Mouse (Mus musculus) liver, adult 2 months (tissue): ENCODE measurements around the gene Tbx1. TPM values are rescaled to one million over a fixed set of nuclear protein-coding genes. Genes with fewer than 3 reads are reported as not detected.

Experiments used
- DNase-seq: peaks from one replicate; pipeline ENCODE4 v3.0.0-alpha.2; 2011; ENCODE audit warnings: low read depth, low spot score; ENCODE audit errors: extremely low read depth
- H3K27ac ChIP-seq: fragments of 200-500 bp; replicated peaks from 2 replicates; pipeline ENCODE4 v1.5.1; 2012; ENCODE audit warnings: low read depth, mild to moderate bottlenecking, control low read depth, inconsistent platforms, low read length; ENCODE audit not compliant: insufficient read depth
- H3K27me3 ChIP-seq: fragments of 200-500 bp; 2 replicates; pipeline ENCODE4 v1.6.1; 2012; ENCODE audit warnings: mild to moderate bottlenecking, moderate library complexity, low read length, inconsistent platforms; ENCODE audit not compliant: control insufficient read depth, insufficient read depth
- H3K36me3 ChIP-seq: fragments of 200-500 bp; 2 replicates; pipeline ENCODE4 v1.6.1; 2012; ENCODE audit warnings: low read length, inconsistent platforms; ENCODE audit not compliant: control insufficient read depth, insufficient read depth
- H3K4me1 ChIP-seq: fragments of 200-500 bp; 2 replicates; pipeline ENCODE4 v1.6.1; 2011; ENCODE audit warnings: low read length; ENCODE audit not compliant: control insufficient read depth, insufficient read depth
- H3K4me3 ChIP-seq: fragments of 200-500 bp; 2 replicates; pipeline ENCODE4 v1.5.1; 2011; ENCODE audit warnings: low read depth, mild to moderate bottlenecking, control low read depth, low read length, moderate library complexity; ENCODE audit not compliant: insufficient read depth
- H3K79me2 ChIP-seq: fragments of 200-500 bp; 2 replicates; pipeline ENCODE4 v1.6.1; 2012; ENCODE audit warnings: inconsistent platforms, mild to moderate bottlenecking, low read length, moderate library complexity; ENCODE audit not compliant: control insufficient read depth, insufficient read depth
- H3K9ac ChIP-seq: fragments of 200-500 bp; 2 replicates; pipeline ENCODE4 v1.6.1; 2012; ENCODE audit warnings: low read depth, mild to moderate bottlenecking, control low read depth, inconsistent platforms, low read length
- CTCF ChIP-seq: fragments of 200-500 bp; IDR thresholded peaks from 2 replicates; pipeline ENCODE4 v1.5.1; 2011; ENCODE audit warnings: low read depth, low read length, control low read depth
- POLR2A ChIP-seq: fragments of 200-500 bp; IDR thresholded peaks from 2 replicates; pipeline ENCODE4 v1.6.1; 2011; ENCODE audit warnings: low read length, control low read depth; ENCODE audit not compliant: insufficient read depth; ENCODE audit errors: extremely low read depth
- WGBS: fragments of 180-500 bp; shearing (Covaris S2); methylation state at CpG from one replicate; pipeline ENCODE4 v1.1.7; 2018; 5-methylcytosine and 5-hydroxymethylcytosine counted together
- polyA plus RNA-seq: library from polyadenylated mRNA; depleted of rRNA; stranded (reverse); fragments of >200 nt; gene quantifications from 2 replicates; pipeline ENCODE4 v1.2.3, GENCODE M21; 2012
- total RNA-seq: library from RNA; depleted of rRNA; stranded (reverse); fragments of >200 nt; gene quantifications from 2 replicates; pipeline ENCODE4 v1.2.3, GENCODE M21; 2014

The Tbx1 gene
- total and polyA plus RNA-seq, 2 experiments = 0.02 TPM; not detected in 1

GRCm38 (mm10) chr16:18587847-18588737 is 2.4 kb downstream of the Tbx1 start:
- H3K36me3 ChIP-seq = no peaks in the 10 kb centered on the region
- H3K4me3 ChIP-seq = no peak overlapping the region
- peaks cover 35% of the 10 kb centered on the region for H3K27me3 ChIP-seq
- H3K27ac ChIP-seq = no peak overlapping the region
- WGBS = 7% methylated on average over 57 of the region's 57 CpGs
- TF ChIP-seq CTCF = no peak
- no peak for TF ChIP-seq POLR2A
- no peaks in the 10 kb centered on the region for H3K79me2 ChIP-seq
- DNase-seq = no peak
- no peak overlapping the region for H3K9ac ChIP-seq
- 0 out of 2 replicates have a peak, but pooled peaks cover 2% of the 10 kb centered on the region for H3K4me1 ChIP-seq

GRCm38 (mm10) chr16:18586906-18587546 is 3.4 kb downstream of the Tbx1 start:
- Histone ChIP-seq H3K36me3 (no peaks in the 10 kb centered on the region), H3K79me2 (no peaks in the 10 kb centered on the region), H3K27me3 (peaks cover 46% of the 10 kb centered on the region), H3K27ac (no peak overlapping the region), H3K4me1 (0 out of 2 replicates have a peak, but pooled peaks cover 2% of the 10 kb centered on the region), H3K9ac (no peak overlapping the region), H3K4me3 (no peak overlapping the region)
- TF ChIP-seq CTCF (no peak), POLR2A (no peak)
- 3% methylated on average over 47 of the region's 62 CpGs for WGBS
- DNase-seq = no peak

GRCm38 (mm10) chr16:18586076-18586905 is 4.2 kb downstream of the Tbx1 start:
- H3K4me3 ChIP-seq = no peak overlapping the region

GRCm38 (mm10) chr16:18585676-18586075 is 4.8 kb downstream of the Tbx1 start:
- Histone ChIP-seq H3K4me3 (no peak overlapping the region), H3K36me3 (no peaks in the 10 kb centered on the region)

More at GRCm38 (mm10) chr16:18586076-18586905, 4.2 kb downstream of the Tbx1 start:
- no peak overlapping the region for H3K27ac ChIP-seq
- DNase-seq = no peak
- 6% methylated on average over 83 of the region's 83 CpGs for WGBS
- peaks cover 46% of the 10 kb centered on the region for H3K27me3 ChIP-seq
- H3K4me1 ChIP-seq = 0 out of 2 replicates have a peak, but pooled peaks cover 2% of the 10 kb centered on the region
- TF ChIP-seq CTCF = no peak
- TF ChIP-seq POLR2A = no peak
- H3K9ac ChIP-seq = no peak overlapping the region
- no peaks in the 10 kb centered on the region for H3K79me2 ChIP-seq
- no peaks in the 10 kb centered on the region for H3K36me3 ChIP-seq

GRCm38 (mm10) chr16:18584901-18585510 is 5.5 kb downstream of the Tbx1 start:
- Histone ChIP-seq H3K27me3 (peaks cover 46% of the 10 kb centered on the region), H3K27ac (no peak overlapping the region), H3K9ac (no peak overlapping the region), H3K79me2 (no peaks in the 10 kb centered on the region), H3K36me3 (no peaks in the 10 kb centered on the region), H3K4me3 (no peak overlapping the region), H3K4me1 (0 out of 2 replicates have a peak, but pooled peaks cover 1% of the 10 kb centered on the region)
- no peak for DNase-seq
- TF ChIP-seq CTCF = no peak
- TF ChIP-seq POLR2A = no peak
- WGBS = 54% methylated on average over 10 of the region's 10 CpGs

More at GRCm38 (mm10) chr16:18585676-18586075, 4.8 kb downstream of the Tbx1 start:
- 29% methylated on average over 10 of the region's 10 CpGs for WGBS
- Histone ChIP-seq H3K9ac (no peak overlapping the region), H3K4me1 (0 out of 2 replicates have a peak, but pooled peaks cover 2% of the 10 kb centered on the region), H3K79me2 (no peaks in the 10 kb centered on the region), H3K27ac (no peak overlapping the region), H3K27me3 (peaks cover 46% of the 10 kb centered on the region)
- TF ChIP-seq POLR2A = no peak
- no peak for TF ChIP-seq CTCF
- no peak for DNase-seq
